Mouse (Mus musculus) left cerebral cortex, postnatal 25 days (tissue): ENCODE data around the gene Map7d3. TPM values are rescaled to one million over a fixed set of nuclear protein-coding genes. Genes with fewer than 3 reads are reported as not detected.
A peak's percentile ranks its signal among the peaks of the same experiment; 100 is the strongest.

ENCODE experiments used
- DNase-seq, 2 experiments: peaks; one replicate each; pipeline ENCODE4 v3.0.0; 2022; ENCODE audit warnings: low spot score in 2 of 2, mixed read lengths in 1 of 2
- intact Hi-C: fragments of 180-260 bp; cut with DNase I; formaldehyde crosslinking; loops from one replicate; pipeline ENCODE4 v1.15.1; 2025
- total RNA-seq, 2 experiments: library from RNA; stranded (reverse); gene quantifications; 2 replicates each; pipeline ENCODE4 v1.2.3; 2021

Gene Map7d3
- under 1 TPM in 1 of 2 experiments, not detected in 1; 0.23 TPM for total RNA-seq

GRCm38 (mm10) chrX:56821765-56822603 lies at the start of gene Map7d3:
Gene Map7d3, minus strand, starts transcription at chrX:56822326.
- intact Hi-C loops, result no loop called here
- no peak for DNase-seq

GRCm38 (mm10) chrX:56869863-56870262 lies 47.7 kb upstream of the Map7d3 start, which contains the start of gene Adgrg4:
Gene Adgrg4, plus strand, starts transcription at chrX:56870163.
- DNase-seq, result no peak
- intact Hi-C loops, result no loop called here

GRCm38 (mm10) chrX:56841255-56841654 lies 19.1 kb upstream of the Map7d3 start:
- intact Hi-C loops, result loop anchor here (5.0 kb wide), 1 partner anchor 189 kb away; no protein-coding TSS in a partner anchor
- DNase-seq, result peak in 1 of 2 experiments; percentile 1

- peak; percentile 4 to 9 for DNase-seq
- intact Hi-C loops, result no loop called here
Measured at GRCm38 (mm10) chrX:56839369-56839768, 17.2 kb upstream of the Map7d3 start.

GRCm38 (mm10) chrX:56835842-56836241 lies 13.7 kb upstream of the Map7d3 start:
- DNase-seq, result no peak
- intact Hi-C loops, result no loop called here

GRCm38 (mm10) chrX:56827492-56827891 lies 5.4 kb upstream of the Map7d3 start:
- no peak for DNase-seq
- intact Hi-C loops, result no loop called here

GRCm38 (mm10) chrX:56791268-56791667 lies 30.9 kb downstream of the Map7d3 start:
- DNase-seq, result peak; percentile 36 to 41
- intact Hi-C loops, result loop anchor here (2.0 kb wide), 1 partner anchor 140 kb away; no protein-coding TSS in a partner anchor

GRCm38 (mm10) chrX:56790591-56790990 lies 31.5 kb downstream of the Map7d3 start:
- DNase-seq, result no peak
- intact Hi-C loops, result loop anchor here (2.0 kb wide), 1 partner anchor 140 kb away; no protein-coding TSS in a partner anchor

GRCm38 (mm10) chrX:56787486-56787885 lies 34.6 kb downstream of the Map7d3 start:
- intact Hi-C loops, result no loop called here
- DNase-seq, result no peak

GRCm38 (mm10) chrX:56786281-56787061 lies 35.7 kb downstream of the Map7d3 start:
- intact Hi-C loops, result no loop called here
- no peak for DNase-seq

GRCm38 (mm10) chrX:56773329-56773728 lies 48.8 kb downstream of the Map7d3 start:
- DNase-seq, result no peak
- intact Hi-C loops, result no loop called here

GRCm38 (mm10) chrX:56771751-56772150 lies 50.4 kb downstream of the Map7d3 start:
- DNase-seq, result no peak
- intact Hi-C loops, result no loop called here

GRCm38 (mm10) chrX:56769838-56770237 lies 52.3 kb downstream of the Map7d3 start:
- DNase-seq, result no peak
- intact Hi-C loops, result no loop called here

GRCm38 (mm10) chrX:56760257-56760760 lies 61.8 kb downstream of the Map7d3 start:
- intact Hi-C loops, result no loop called here
- no peak for DNase-seq

- intact Hi-C loops, result no loop called here
- peak in 1 of 2 experiments; percentile 47 for DNase-seq
Measured at GRCm38 (mm10) chrX:56756352-56756751, 65.8 kb downstream of the Map7d3 start.

GRCm38 (mm10) chrX:56755646-56756045 lies 66.5 kb downstream of the Map7d3 start:
- intact Hi-C loops, result no loop called here
- peak in 1 of 2 experiments; percentile 22 for DNase-seq

- intact Hi-C loops, result no loop called here
- peak in 1 of 2 experiments; percentile 51 for DNase-seq
Measured at GRCm38 (mm10) chrX:56753317-56754289, 68.5 kb downstream of the Map7d3 start.

GRCm38 (mm10) chrX:56752144-56752543 lies 70.0 kb downstream of the Map7d3 start:
- intact Hi-C loops, result no loop called here
- peak in 1 of 2 experiments; percentile 1 for DNase-seq

GRCm38 (mm10) chrX:56751536-56751935 lies 70.6 kb downstream of the Map7d3 start:
- no peak for DNase-seq
- intact Hi-C loops, result no loop called here
